Mouse (Mus musculus) NIH3T3 (cell line): ENCODE measurements around the gene Il1rl2.
"Not testable (repeated sequence)": the region's sequence is repeated elsewhere in the genome, so short reads cannot be mapped to it uniquely, and the experiment has no call there.

Experiments used
- DNase-seq: peaks from one replicate; pipeline ENCODE4 v3.0.0-alpha.2; 2012; ENCODE audit warnings: low read depth

The Il1rl2 gene

GRCm38 (mm10) chr1:40324457-40324856, at the start of gene Il1rl2:
Gene Il1rl2 (plus strand): TSS chr1:40324610.
- peak; percentile 80 for DNase-seq

GRCm38 (mm10) chr1:40275285-40276013, 49.0 kb upstream of the Il1rl2 start:
- DNase-seq = peak; percentile 75

DNA sequence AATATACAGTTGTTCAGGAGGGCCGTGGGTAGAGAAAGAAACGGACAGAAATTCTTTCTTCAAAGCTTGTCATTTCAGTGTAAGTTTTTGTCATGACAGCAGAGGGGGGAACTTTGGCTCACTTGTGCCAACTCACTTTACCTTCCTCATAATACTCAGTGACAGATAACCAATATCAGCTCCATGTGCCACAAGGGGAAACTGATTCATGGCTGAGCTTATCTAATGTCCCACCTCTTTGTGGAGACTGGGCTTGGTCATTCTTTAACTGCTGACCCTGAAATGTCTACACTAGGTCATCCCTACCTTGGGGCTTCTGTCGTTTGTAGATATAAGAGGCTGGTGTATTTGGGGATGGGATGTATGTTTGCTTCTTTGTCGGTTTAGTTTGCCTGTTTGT, 46.5 kb upstream of the Il1rl2 start:
- no peak for DNase-seq

- no peak for DNase-seq
Observed at GRCm38 (mm10) chr1:40278720-40279119, 45.7 kb upstream of the Il1rl2 start.

DNA sequence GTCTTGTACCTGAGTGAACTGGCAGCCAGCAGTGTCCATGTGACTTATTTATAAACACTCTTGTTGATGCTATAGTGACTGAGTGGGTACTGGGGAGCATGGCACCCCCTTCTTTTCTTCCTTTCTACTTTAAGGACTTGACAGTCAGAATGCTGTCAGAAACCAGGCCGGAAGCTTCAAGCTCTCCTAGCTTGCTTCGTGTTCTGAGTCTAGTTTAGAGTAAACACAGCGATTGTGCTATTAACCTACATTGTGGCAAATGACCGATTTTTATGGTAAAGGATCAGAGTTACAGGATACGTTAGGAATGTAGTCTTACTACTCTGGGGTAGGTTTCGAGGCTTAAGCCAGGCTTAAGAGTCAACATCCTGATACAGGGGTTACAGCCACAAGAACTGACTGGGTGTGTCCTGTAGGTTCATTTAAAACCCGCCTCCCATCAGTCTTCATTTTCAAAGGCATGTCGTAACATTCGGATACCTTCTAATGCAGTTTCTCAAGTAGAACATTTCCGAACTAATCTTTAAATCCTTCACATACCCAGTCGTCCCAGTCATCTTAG, 45.1 kb upstream of the Il1rl2 start:
- no peak for DNase-seq

DNA sequence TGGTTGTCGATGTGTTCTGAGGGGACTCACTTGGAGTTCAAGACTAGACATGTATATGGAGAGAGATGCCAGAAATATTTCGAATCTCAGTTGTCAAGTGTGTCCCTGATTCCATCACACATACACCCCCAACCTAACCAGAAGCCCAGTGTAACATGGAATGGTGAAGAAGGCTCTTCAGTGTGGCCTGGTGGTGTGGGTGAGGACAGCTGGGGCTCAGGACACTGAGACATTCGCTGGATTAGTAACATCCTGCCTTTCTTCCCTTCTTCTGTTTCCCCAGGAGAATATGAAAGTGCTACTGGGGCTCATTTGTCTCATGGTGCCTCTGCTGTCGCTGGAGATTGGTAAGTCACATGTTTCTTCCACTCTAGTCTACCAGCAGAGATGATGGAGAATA, 42.5 kb upstream of the Il1rl2 start:
- no peak for DNase-seq

- no peak for DNase-seq
Observed at GRCm38 (mm10) chr1:40282394-40282793, 42.0 kb upstream of the Il1rl2 start.

DNA sequence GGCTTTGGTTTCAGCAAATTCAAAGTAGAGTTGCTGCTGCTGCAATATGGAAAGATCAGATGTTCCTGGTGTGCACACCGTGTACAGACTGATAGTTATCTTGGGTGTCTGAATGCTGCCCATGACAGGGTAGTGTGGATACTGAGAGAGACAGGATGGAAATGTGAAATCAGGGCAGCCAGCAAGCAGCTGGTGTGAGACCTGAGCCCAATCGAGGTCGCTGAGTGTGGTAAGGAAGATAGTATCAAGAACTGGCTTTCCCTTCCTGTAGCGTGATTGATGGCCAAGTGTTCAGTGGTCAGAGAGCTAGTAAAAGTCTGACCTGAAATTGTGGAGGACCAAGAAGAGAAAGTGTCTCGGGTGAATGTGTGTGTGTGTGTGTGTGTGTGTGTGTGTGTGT, 40.4 kb upstream of the Il1rl2 start:
- no peak for DNase-seq

- DNase-seq = no peak
Observed at GRCm38 (mm10) chr1:40290489-40291255, 33.7 kb upstream of the Il1rl2 start.

GRCm38 (mm10) chr1:40292231-40292630, 32.2 kb upstream of the Il1rl2 start:
- no peak for DNase-seq

DNA sequence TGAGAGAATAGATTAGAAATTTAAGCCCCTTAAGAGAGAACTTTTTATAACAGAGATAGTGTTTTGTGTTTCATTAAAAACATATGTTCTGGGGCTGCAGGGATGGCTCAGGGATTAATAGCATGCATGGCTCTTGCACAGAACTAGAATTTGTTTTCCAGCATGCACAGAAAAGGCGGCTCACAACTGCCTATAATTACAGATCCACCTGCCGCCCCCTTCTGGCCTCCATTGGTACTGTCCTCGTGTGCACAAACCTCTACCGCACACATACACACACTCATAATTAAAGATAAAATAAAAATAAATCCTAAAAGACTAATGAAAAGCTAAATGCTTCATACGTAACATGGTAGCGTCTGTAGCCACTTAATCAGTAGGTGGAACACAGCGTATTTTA, 30.5 kb upstream of the Il1rl2 start:
- DNase-seq = peak; percentile 48

DNA sequence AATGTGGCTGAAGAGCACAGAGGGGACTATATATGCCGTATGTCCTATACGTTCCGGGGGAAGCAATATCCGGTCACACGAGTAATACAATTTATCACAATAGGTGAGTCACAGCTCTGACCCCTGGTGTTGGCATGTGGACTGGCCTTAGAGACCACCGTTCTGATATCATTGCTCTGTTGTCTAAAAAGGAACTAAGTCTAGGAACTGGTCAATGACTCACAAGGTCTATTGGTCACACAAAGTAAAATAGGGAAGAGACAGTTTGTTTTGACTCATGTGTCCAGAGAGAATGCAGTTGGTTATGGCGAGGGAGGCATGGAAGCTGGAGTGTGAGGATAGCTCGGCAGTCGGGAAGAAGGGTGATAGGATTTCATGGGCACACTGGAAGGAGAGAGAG, 29.6 kb upstream of the Il1rl2 start:
- DNase-seq = no peak

- DNase-seq = no peak
Observed at GRCm38 (mm10) chr1:40298053-40298452, 26.4 kb upstream of the Il1rl2 start.

DNA sequence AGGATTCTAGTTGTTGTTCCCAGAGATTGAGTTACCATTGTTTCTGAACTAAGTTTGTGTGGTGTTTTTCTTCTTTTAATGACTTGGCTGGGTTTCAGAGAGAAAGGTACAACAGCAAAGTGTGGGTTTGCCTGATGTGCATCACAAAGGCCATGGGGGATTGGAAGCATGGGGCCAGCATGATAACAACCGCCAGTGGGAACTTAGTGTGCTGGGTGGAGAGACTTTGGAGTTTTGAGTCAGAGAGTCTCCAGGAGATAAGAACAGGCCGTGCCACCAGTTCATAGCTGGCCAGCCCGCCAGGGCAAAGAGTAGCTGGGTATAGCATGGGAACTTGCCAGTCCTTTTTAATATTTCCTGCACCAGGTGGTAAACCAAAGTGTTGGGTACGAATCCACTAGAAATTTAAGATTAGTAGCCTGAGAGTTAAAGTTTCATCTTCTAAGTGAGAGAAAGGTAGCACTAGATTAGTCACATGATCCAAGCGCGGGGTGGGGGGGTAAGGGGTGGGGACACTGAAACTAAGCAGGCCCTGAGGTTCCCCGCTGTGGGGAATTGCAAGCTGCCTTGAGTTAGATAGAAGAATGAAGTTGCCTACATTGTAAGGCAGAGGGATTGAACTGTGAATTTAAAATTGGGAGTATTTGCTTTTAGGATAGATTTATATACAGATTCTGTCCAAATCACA, 21.1 kb upstream of the Il1rl2 start:
- DNase-seq = no peak

DNA sequence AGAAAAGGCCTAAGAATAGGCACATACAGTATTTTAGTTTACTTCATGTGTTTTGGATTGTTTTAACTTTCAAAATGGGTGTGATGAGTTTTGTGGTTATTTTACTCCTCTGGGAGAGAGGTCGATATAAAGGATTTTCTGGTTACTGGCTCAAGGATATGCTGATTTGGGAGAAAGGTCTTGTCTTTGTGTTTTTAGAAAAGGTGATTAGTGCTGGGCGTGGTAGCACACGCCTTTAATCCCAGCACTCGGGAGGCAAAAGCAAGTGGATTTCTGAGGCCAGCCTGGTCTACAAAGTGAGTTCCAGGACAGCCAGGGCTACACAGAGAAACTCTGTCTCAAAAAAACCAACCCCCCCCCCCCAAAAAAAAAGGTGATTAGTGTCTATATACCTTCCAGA, 20.1 kb upstream of the Il1rl2 start:
- DNase-seq = not testable (repeated sequence)

DNA sequence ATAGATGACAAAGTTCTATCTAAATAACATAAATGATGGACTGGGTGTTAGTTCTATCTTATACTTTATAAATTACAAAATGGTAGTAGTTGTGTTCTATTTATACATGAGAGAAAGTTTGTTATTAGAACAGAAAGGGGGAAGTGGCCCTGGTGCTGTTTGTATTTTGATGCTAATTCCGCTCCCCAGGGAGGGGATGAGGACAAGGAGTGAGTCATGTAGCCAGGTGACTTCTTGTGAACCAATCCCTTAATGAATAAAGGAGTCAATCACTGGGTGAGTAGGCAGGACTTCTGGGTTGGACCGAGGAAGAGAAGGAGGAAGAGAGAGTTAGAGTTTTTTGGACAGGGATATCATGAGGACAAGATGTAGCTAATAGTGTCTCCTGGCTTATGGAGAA, 18.3 kb upstream of the Il1rl2 start:
- no peak for DNase-seq

DNA sequence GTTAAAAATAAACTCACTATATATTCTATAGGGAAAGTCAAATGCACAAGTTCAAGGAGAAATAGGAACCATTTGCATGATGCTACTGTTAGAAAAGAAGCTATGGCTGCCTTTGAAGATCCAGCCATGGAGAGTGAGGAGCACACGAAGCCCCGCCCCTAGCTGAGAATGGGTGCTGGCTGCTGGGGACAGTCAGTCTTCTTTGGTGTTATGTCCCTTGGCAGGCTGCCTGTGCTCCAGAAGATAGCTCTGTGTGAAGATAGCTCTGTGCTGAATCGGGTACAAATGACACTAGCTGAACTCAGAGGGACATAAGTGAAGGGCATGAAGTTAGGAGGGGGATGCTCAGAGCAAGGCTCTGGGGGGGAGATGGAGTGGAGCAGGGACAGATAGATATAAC, 13.3 kb upstream of the Il1rl2 start:
- no peak for DNase-seq

GRCm38 (mm10) chr1:40311625-40312024, 12.8 kb upstream of the Il1rl2 start:
- DNase-seq = no peak

GRCm38 (mm10) chr1:40314016-40314415, 10.4 kb upstream of the Il1rl2 start:
- no peak for DNase-seq

- DNase-seq = no peak
Observed at GRCm38 (mm10) chr1:40317657-40318056, 6.8 kb upstream of the Il1rl2 start.

GRCm38 (mm10) chr1:40321824-40322223, 2.6 kb upstream of the Il1rl2 start:
- DNase-seq = no peak

DNA sequence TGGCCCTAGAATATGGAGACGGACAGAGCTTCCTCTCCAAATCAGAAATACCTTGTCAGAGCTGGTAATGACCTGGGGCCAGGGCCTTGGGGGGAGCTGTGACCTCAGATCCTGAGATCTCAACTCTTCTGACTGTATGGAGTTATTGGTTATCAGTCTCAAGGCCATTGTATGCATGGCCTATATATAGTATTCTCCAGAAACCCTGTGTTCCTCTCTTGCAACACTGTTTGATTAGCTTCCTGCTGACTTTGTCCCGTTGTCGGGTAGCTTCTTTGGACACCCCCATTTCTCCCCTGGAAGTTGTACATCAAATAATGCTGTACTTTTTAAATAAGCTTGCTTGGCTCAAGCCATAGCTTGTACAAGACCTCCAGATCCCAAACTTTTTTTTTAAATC, 1.9 kb upstream of the Il1rl2 start:
- DNase-seq = no peak
